Mouse (Mus musculus): ENCODE data around the gene Vps13a.
A peak's percentile ranks its signal among the peaks of the same experiment; 100 is the strongest.

DNA sequence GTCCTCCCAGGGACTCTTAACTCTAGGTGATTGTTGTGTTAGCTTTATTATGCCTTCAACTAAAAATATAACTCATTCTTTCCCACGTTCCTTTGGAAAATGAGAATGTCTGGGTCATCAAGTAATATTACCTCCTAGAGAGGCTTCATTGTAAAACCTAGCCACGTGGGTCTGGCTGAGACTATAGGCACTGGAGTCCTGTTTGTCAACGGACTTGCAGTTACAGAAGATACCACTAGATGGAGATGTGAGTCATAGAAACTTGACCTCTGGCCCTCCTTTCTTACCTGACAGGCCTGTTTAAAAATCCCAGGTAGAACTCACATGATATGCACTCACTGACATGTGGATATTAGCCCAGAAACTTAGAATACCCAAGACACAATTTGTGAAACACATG lies 195.4 kb downstream of the Vps13a start:
- TF ChIP-seq ZC3H11A (IDR thresholded peaks at IDR 0.05; ENCODE audit: borderline replicate concordance, low read depth, low read length) = 0 out of 2 replicates have a peak, but pooled peaks have one; percentile 34
- TF ChIP-seq HCFC1 (IDR thresholded peaks at IDR 0.05; ENCODE audit: borderline replicate concordance, insufficient read depth, low read length) = no peak
- no peak for TF ChIP-seq CHD2 (IDR thresholded peaks at IDR 0.05; ENCODE audit: low read depth, low read length)
- no peak for TF ChIP-seq ZNF384 (IDR thresholded peaks at IDR 0.05; ENCODE audit: low read depth, low read length)
- TF ChIP-seq MAFK (IDR thresholded peaks at IDR 0.05; ENCODE audit: insufficient read depth, low read depth, low read length) = no peak

Data from ES-E14 (cell line).